Mouse (Mus musculus): Measurements from ENCODE around the gene Inca1.
A peak's percentile ranks its signal among the peaks of the same experiment; 100 is the strongest.

Gene Inca1

GRCm38 (mm10) chr11:70701984-70702733 is 2.2 kb upstream of the Inca1 start:
- DNase-seq (ENCODE audit: low read depth, low spot score): no peak

GRCm38 (mm10) chr11:70701221-70701955 is 1.4 kb upstream of the Inca1 start:
- no peak for DNase-seq (ENCODE audit: low read depth, low spot score)

- DNase-seq (ENCODE audit: low read depth, low spot score): no peak
Observed at GRCm38 (mm10) chr11:70700613-70701012, 658 bp upstream of the Inca1 start.

GRCm38 (mm10) chr11:70699051-70699450 is 904 bp downstream of the Inca1 start:
- DNase-seq (ENCODE audit: low read depth, low spot score): no peak

- DNase-seq (ENCODE audit: low read depth, low spot score): no peak
Observed at GRCm38 (mm10) chr11:70697376-70697775, 2.6 kb downstream of the Inca1 start.

- no peak for DNase-seq (ENCODE audit: low read depth, low spot score)
Observed at GRCm38 (mm10) chr11:70693504-70693903, 6.5 kb downstream of the Inca1 start.

GRCm38 (mm10) chr11:70689578-70689977 is 10.4 kb downstream of the Inca1 start:
- no peak for DNase-seq (ENCODE audit: low read depth, low spot score)

GRCm38 (mm10) chr11:70688372-70688771 is 11.6 kb downstream of the Inca1 start:
- DNase-seq (ENCODE audit: low read depth, low spot score): no peak

GRCm38 (mm10) chr11:70687601-70688199 is 12.3 kb downstream of the Inca1 start, which contains the start of gene Camta2:
Gene Camta2, minus strand, starts transcription at chr11:70688105.
- peak; percentile 57 for DNase-seq (ENCODE audit: low read depth, low spot score)

- DNase-seq (ENCODE audit: low read depth, low spot score): no peak
Observed at GRCm38 (mm10) chr11:70686901-70687566, 12.9 kb downstream of the Inca1 start.

GRCm38 (mm10) chr11:70683640-70684039 is 16.3 kb downstream of the Inca1 start:
- DNase-seq (ENCODE audit: low read depth, low spot score): no peak

GRCm38 (mm10) chr11:70681897-70682581 is 17.9 kb downstream of the Inca1 start:
- peak; percentile 66 for DNase-seq (ENCODE audit: low read depth, low spot score)

GRCm38 (mm10) chr11:70681170-70681569 is 18.8 kb downstream of the Inca1 start:
- no peak for DNase-seq (ENCODE audit: low read depth, low spot score)

- DNase-seq (ENCODE audit: low read depth, low spot score): no peak
Observed at GRCm38 (mm10) chr11:70679894-70680293, 20.1 kb downstream of the Inca1 start.

GRCm38 (mm10) chr11:70679361-70679760 is 20.6 kb downstream of the Inca1 start:
- DNase-seq (ENCODE audit: low read depth, low spot score): no peak

- DNase-seq (ENCODE audit: low read depth, low spot score): no peak
Observed at GRCm38 (mm10) chr11:70678576-70678975, 21.4 kb downstream of the Inca1 start.

GRCm38 (mm10) chr11:70678092-70678491 is 21.9 kb downstream of the Inca1 start:
- no peak for DNase-seq (ENCODE audit: low read depth, low spot score)

- no peak for DNase-seq (ENCODE audit: low read depth, low spot score)
Observed at GRCm38 (mm10) chr11:70674501-70674900, 25.5 kb downstream of the Inca1 start.

- DNase-seq (ENCODE audit: low read depth, low spot score): no peak
Observed at GRCm38 (mm10) chr11:70674014-70674413, 25.9 kb downstream of the Inca1 start.

- peak; percentile 29 for DNase-seq (ENCODE audit: low read depth, low spot score)
Observed at GRCm38 (mm10) chr11:70671333-70672047, 28.5 kb downstream of the Inca1 start.

- DNase-seq (ENCODE audit: low read depth, low spot score): no peak
Observed at GRCm38 (mm10) chr11:70670483-70670882, 29.5 kb downstream of the Inca1 start.
